Mouse (Mus musculus) liver, embryonic 15.5 days (tissue): ENCODE measurements at regions not wholly inside any gene's neighbourhood (a gene's known extent, or its start where the extent isn't known, plus 50 kb on each side); places are given as distances from the start of the nearest gene placed in this dataset.
A peak's percentile ranks its signal among the peaks of the same experiment; 100 is the strongest.
"Not testable (repeated sequence)": the region's sequence is repeated elsewhere in the genome, so short reads cannot be mapped to it uniquely, and the experiment has no call there.

ENCODE experiments used
- ATAC-seq: fragments of 200-750 bp; cut with Nextera tagmentation; 2 replicates; pipeline ENCODE4 v1.8.0; 2017; ENCODE audit warnings: moderate number of reproducible peaks, mild to moderate bottlenecking, moderate library complexity; ENCODE audit not compliant: insufficient read depth
- H3K27ac ChIP-seq: fragments of 300-500 bp; sonication (generic); replicated peaks from 2 replicates; pipeline ENCODE4 v1.5.1; 2015; ENCODE audit warnings: mild to moderate bottlenecking, inconsistent platforms
- H3K27me3 ChIP-seq: fragments of 300-500 bp; sonication (generic); 2 replicates; pipeline ENCODE4 v1.6.1; 2015; ENCODE audit warnings: mild to moderate bottlenecking, inconsistent platforms
- H3K36me3 ChIP-seq: fragments of 300-500 bp; sonication (generic); replicated peaks from 2 replicates; pipeline ENCODE4 v1.6.1; 2015; ENCODE audit warnings: moderate library complexity, mild to moderate bottlenecking, inconsistent platforms
- H3K4me1 ChIP-seq: fragments of 300-500 bp; sonication (generic); replicated peaks from 2 replicates; pipeline ENCODE4 v1.6.1; 2015; ENCODE audit warnings: inconsistent platforms
- H3K4me2 ChIP-seq: fragments of 300-500 bp; sonication (generic); 2 replicates; pipeline ENCODE4 v1.6.1; 2015; ENCODE audit warnings: moderate library complexity, mild to moderate bottlenecking, inconsistent platforms
- H3K4me3 ChIP-seq: fragments of 300-500 bp; sonication (generic); replicated peaks from 2 replicates; pipeline ENCODE4 v1.5.1; 2015; ENCODE audit warnings: mild to moderate bottlenecking, inconsistent platforms
- H3K9ac ChIP-seq: fragments of 300-500 bp; sonication (generic); 2 replicates; pipeline ENCODE4 v1.6.1; 2015; ENCODE audit warnings: moderate library complexity, mild to moderate bottlenecking, inconsistent platforms
- H3K9me3 ChIP-seq: fragments of 300-500 bp; sonication (generic); replicated peaks from 2 replicates; pipeline ENCODE4 v1.6.1; 2016; ENCODE audit warnings: inconsistent platforms
- WGBS: fragments of 180-500 bp; shearing (Covaris S2); methylation state at CpG from one replicate; pipeline ENCODE4 v1.1.7; 2015; ENCODE audit warnings: mixed read lengths; ENCODE audit not compliant: insufficient replicate concordance; 5-methylcytosine and 5-hydroxymethylcytosine counted together

DNA sequence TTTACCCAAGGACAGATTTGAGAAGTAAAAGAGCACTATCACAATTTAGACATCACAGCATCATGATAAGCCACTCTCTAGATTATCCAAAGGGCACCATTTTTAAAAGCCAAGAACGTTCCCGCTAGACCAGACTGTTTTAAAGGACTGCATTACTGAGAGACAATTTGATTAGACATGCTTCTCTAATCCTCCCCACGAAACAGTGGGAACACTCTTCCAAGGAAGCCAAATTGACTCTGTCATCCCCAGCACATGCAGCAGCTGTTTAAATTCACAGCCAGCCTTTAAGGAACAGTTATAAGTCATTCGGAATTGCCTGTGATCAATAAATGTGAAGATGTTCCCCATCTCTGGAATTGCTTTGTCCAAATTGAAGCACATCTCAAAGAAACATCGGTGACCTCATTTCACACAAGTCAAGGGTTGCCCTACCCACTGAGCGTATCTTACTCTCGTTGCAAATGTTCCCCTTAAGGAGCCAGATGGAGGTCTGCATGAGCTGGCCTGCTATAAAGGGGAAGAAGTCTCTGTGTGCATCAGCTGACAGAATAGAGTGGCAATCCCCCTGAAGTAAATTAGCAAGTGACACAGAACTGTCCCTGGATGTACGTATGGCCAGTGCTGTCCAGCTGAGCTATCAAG is 393.2 kb downstream of the Pid1 start:
- Histone ChIP-seq H3K27me3 (no peaks in the 10 kb centered on the region), H3K4me2 (no peak overlapping the region), H3K36me3 (no peaks in the 10 kb centered on the region), H3K9ac (no peak overlapping the region), H3K27ac (no peak overlapping the region), H3K9me3 (no peaks in the 10 kb centered on the region), H3K4me1 (no peaks in the 10 kb centered on the region), H3K4me3 (no peak overlapping the region)
- 60% methylated on average over 8 of the region's 8 CpGs for WGBS
- ATAC-seq, result no peak

DNA sequence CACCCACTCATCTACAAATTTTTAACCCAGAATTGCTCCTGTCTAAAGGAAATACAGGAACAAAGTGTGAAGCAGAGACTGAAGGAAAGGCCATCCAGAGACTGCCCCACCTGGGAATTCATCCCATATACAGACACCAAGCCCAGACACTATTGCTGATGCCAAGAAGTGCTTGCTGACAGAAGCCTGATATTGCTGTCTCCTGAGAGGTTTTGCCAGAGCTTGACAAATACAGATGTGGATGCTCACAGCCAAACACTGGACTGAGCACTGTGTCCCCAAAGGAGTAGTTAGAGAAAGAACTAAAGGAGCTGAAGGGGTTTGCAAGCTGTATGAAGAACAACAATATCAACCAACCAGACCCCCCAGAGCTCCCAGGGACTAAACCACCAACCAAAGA is 399.3 kb downstream of the Pid1 start:
- H3K9me3 ChIP-seq, H3K36me3 ChIP-seq, H3K4me2 ChIP-seq, H3K27ac ChIP-seq, H3K4me1 ChIP-seq, H3K4me3 ChIP-seq, ATAC-seq, H3K9ac ChIP-seq, H3K27me3 ChIP-seq: not testable (repeated sequence)

DNA sequence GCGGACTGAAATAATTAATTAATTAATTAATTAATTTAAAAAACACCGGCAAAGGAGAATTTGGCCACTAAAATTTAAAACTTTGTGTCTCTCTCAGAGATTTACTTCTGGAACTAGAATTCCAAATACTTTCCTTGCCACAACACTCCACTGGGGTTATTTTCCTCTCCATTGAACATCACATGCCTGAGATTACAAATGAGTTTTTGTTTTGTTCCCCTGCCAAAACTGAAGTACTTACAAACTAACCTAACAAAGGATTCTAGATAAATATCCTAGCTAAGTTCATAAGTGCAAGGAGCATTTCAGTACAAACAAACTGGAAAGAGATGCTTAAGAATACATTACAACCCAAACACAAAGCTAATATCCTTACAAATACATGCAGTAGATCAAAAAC is 402.2 kb downstream of the Pid1 start:
- no peak for ATAC-seq
- WGBS, result 78% methylated on average over 2 of the region's 2 CpGs

DNA sequence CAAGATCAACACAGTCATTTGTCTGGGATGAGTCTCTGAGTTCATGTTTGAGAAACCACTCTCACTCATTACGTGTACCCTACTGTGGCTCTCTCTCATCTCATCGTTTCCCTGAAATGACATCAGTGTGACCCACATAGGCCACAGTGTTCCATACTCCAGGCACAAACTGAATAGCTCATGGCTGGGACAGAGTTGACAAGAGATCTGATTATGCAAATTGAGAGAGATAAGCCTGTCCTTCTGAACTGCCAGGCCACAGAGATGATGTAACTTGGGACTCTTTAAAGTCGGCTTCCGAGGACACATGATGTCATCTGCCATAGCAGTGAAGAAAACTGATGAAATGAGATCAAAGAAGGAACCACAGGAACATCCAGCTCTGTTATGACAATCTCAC is 404.2 kb downstream of the Pid1 start:
- H3K4me1 ChIP-seq, result no peaks in the 10 kb centered on the region
- no peak overlapping the region for H3K4me3 ChIP-seq
- WGBS, result 59% methylated on average over 4 of the region's 4 CpGs
- H3K27me3 ChIP-seq, result no peaks in the 10 kb centered on the region
- H3K9ac ChIP-seq, result no peak overlapping the region
- no peaks in the 10 kb centered on the region for H3K36me3 ChIP-seq
- H3K9me3 ChIP-seq, result no peaks in the 10 kb centered on the region
- H3K27ac ChIP-seq, result no peak overlapping the region
- no peak overlapping the region for H3K4me2 ChIP-seq
- ATAC-seq, result no peak

More for the DNA sequence above, 402.2 kb downstream of the Pid1 start:
- no peaks in the 10 kb centered on the region for H3K4me1 ChIP-seq
- no peak overlapping the region for H3K27ac ChIP-seq
- no peak overlapping the region for H3K4me3 ChIP-seq
- H3K4me2 ChIP-seq, result no peak overlapping the region
- H3K9ac ChIP-seq, result no peak overlapping the region
- H3K27me3 ChIP-seq, result no peaks in the 10 kb centered on the region
- no peaks in the 10 kb centered on the region for H3K36me3 ChIP-seq
- no peaks in the 10 kb centered on the region for H3K9me3 ChIP-seq

DNA sequence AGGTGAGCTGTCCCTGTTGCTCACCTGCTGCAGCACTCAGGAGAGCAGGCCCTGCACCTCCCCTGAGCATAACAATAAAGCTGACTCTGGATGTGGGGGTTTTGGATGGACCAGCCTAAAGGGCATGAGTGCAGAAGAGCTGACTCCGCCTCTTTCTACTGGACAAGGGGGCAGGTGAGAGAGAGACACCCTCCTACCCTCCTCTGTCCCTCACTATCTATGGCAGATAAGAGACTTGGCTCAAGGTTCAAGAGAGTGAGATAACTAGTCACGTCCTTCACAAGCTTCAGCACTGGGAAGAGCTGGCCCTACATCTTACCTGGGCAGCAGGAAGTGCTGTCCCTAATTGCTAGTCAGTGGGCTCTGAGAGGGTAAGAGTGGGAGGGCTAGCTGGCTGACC is 441.1 kb downstream of the Pid1 start:
- H3K4me1 ChIP-seq, result no peaks in the 10 kb centered on the region
- no peaks in the 10 kb centered on the region for H3K36me3 ChIP-seq
- no peak overlapping the region for H3K4me3 ChIP-seq
- H3K27me3 ChIP-seq, result no peaks in the 10 kb centered on the region
- H3K9ac ChIP-seq, result no peak overlapping the region
- H3K9me3 ChIP-seq, result no peaks in the 10 kb centered on the region
- ATAC-seq, result no peak
- H3K27ac ChIP-seq, result no peak overlapping the region
- H3K4me2 ChIP-seq, result no peak overlapping the region
- 52% methylated on average over 2 of the region's 2 CpGs for WGBS

DNA sequence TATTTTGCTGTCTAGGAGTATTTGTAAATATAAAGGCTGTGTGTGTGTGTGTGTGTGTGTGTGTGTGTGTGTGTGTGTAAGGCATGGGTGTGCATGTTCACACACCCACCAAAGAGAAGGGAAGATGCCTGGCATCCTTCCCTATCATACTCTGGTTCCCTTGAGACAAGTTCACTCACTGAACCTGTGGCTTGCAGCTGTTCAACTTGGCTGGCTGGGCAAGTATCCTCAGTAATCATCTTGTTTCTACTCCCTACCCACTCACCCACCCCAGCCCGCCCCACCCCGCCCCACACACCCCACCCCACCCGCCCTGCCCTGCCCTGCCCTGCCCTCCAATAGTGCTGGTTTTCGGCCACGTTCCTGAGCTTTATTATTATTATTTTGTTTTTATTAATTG is 448.5 kb downstream of the Pid1 start:
- no peak for ATAC-seq
- Histone ChIP-seq H3K9me3 (no peaks in the 10 kb centered on the region), H3K4me1 (no peaks in the 10 kb centered on the region), H3K4me2 (no peak overlapping the region), H3K36me3 (no peaks in the 10 kb centered on the region), H3K27ac (no peak overlapping the region), H3K27me3 (no peaks in the 10 kb centered on the region), H3K4me3 (no peak overlapping the region), H3K9ac (no peak overlapping the region)
- WGBS, result 44% methylated on average over 5 of the region's 5 CpGs

DNA sequence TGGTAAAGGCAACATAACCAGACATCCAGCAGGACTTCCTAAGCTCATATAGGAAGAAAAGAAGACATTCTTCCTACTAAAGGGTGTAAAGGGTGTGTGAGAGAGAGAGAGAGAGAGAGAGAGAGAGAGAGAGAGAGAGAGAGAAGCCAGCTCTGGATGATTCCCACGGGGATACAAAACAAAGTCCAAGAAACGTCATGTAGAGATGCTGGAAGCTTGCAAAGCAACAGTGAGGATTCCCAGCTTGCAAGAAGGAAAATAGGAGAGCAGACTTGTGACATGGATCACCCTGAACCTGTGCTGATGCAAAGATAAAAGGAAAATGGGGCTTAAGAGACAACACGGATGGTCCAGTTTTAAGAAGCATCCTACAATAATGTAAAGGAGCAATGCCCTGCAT is 456.6 kb downstream of the Pid1 start:
- ATAC-seq, result no peak
- H3K4me1 ChIP-seq, result no peaks in the 10 kb centered on the region
- H3K4me2 ChIP-seq, result no peak overlapping the region
- 37% methylated on average over 3 of the region's 3 CpGs for WGBS
- no peaks in the 10 kb centered on the region for H3K27me3 ChIP-seq
- H3K27ac ChIP-seq, result no peak overlapping the region
- no peak overlapping the region for H3K4me3 ChIP-seq
- H3K36me3 ChIP-seq, result no peaks in the 10 kb centered on the region
- no peaks in the 10 kb centered on the region for H3K9me3 ChIP-seq
- H3K9ac ChIP-seq, result no peak overlapping the region

DNA sequence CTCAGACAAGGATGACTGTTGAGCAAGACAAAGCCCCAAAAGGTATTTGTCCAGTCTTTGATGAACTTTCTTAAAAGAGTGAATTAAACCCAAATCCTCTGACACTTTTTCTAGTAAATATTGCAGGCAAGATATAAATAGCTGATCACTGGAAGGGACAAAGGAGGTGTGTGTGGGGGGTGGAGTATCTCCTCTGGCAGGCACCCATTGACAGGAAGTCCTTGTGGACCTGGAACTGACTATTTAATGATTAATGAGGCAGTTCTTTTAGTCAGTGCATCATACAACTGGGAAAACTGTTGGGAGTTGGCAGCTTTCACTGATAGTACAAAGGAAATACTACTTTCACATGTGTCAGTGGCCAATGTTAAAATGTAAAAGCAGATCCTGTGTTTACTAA is 457.1 kb downstream of the Pid1 start:
- ATAC-seq, result peak; percentile 34; the same call in 1 of the 2 replicates

DNA sequence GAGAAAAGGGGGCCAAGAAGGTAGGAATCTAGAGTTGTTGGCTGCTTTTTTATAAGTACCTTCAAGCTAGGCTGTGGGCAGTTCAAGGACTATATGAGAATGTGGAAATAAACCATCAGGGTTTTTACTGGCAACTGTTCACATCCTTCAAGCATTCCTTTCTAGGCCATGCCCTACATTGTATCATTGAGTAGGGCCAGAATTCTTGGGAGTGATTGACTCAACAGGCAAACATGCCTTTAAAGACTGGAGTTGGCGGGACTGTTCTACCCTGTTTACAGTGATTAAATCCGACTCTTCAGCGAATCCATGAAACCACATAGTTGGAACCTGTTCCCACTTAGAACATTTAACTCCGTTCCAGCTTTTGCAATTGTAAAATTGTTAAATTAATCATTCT is 463.8 kb downstream of the Pid1 start:
- no peak overlapping the region for H3K9ac ChIP-seq
- H3K36me3 ChIP-seq, result no peaks in the 10 kb centered on the region
- no peaks in the 10 kb centered on the region for H3K27me3 ChIP-seq
- H3K27ac ChIP-seq, result no peak overlapping the region
- no peaks in the 10 kb centered on the region for H3K9me3 ChIP-seq
- H3K4me3 ChIP-seq, result no peak overlapping the region
- WGBS, result 64% methylated on average over 4 of the region's 4 CpGs
- H3K4me1 ChIP-seq, result no peaks in the 10 kb centered on the region
- ATAC-seq, result no peak
- H3K4me2 ChIP-seq, result no peak overlapping the region

More for the DNA sequence above, 457.1 kb downstream of the Pid1 start:
- Histone ChIP-seq H3K9me3 (no peaks in the 10 kb centered on the region), H3K27ac (no peak overlapping the region), H3K36me3 (no peaks in the 10 kb centered on the region), H3K27me3 (no peaks in the 10 kb centered on the region), H3K4me2 (no peak overlapping the region), H3K4me1 (no peaks in the 10 kb centered on the region), H3K9ac (no peak overlapping the region), H3K4me3 (no peak overlapping the region)

DNA sequence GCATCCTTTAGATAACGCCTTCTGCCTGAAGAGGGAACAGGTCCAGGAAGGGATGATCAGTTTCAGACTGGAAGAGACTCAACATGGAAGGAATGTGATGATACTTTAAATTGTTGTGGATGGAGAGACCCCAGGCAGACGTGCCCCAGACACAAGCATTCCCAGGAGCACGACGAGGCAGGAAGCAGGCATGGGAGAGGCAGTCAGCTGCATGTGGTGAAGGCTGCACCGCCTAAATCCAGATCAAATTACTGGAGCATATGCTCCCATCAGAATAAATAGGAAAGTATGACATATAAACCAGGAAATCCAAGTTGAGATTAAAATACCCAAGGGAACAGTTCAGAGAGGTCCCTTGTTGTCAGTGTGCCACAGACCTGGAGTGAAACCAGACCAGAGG is 467.3 kb downstream of the Pid1 start:
- H3K27me3 ChIP-seq, result no peaks in the 10 kb centered on the region
- WGBS, result 34% methylated on average over 5 of the region's 5 CpGs
- H3K4me1 ChIP-seq, result no peaks in the 10 kb centered on the region
- no peak overlapping the region for H3K27ac ChIP-seq
- ATAC-seq, result no peak
- no peak overlapping the region for H3K4me3 ChIP-seq
- no peak overlapping the region for H3K4me2 ChIP-seq
- H3K9me3 ChIP-seq, result no peaks in the 10 kb centered on the region
- no peaks in the 10 kb centered on the region for H3K36me3 ChIP-seq
- no peak overlapping the region for H3K9ac ChIP-seq

DNA sequence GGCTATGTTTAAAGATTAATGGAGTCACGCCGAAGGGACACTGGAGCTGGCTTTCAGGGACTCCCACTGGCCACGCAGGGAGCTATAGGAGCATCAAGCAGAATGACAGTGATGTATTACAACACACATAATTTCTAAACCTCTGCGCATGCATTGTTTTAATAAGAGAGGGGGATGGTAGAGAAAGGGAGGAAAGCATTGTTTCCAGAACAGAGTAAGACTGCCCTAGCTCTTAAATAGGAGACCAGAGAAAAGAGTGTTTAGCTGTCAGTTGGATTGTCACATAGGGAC is 471.1 kb upstream of the Sphkap start:
- H3K9me3 ChIP-seq, result no peaks in the 10 kb centered on the region

DNA sequence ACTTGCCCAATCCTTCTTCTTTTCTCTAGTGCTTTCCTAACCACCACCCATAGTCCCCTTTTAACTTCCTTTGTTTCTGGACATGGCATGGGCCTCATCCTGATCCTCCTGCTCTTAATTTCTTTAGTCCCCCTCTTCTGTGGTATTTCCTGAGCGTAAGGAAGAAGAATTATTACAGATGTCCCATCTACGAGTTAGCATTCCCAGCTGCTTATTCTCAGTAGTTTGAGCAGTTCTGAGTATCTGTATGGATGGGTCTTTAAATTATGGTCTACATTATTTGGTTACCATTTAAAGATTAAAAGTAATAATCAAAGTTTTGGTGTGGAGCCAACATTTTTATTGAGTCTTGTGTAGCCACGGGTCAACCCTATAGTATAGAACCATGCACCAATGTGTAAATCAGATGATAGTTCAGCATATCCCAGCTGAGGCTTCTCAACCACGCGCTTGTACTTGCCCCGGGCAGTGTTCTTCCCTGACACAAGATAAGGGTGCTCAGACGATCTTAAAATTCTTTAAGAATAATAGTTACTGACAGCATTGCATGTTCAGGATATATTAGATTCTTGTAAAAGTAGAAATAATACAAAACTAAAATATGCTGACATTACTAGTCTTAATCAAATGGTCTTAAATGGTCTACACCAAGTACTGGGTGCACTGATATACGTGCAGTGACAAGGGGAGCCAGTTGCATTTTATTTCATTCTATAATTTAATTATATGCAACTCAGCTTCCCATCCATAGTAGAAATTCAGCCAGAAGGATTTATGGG is 470.5 kb upstream of the Sphkap start:
- Histone ChIP-seq H3K4me2 (no peak overlapping the region), H3K27ac (no peak overlapping the region), H3K4me3 (no peak overlapping the region), H3K4me1 (no peaks in the 10 kb centered on the region), H3K27me3 (no peaks in the 10 kb centered on the region), H3K36me3 (no peaks in the 10 kb centered on the region), H3K9me3 (no peaks in the 10 kb centered on the region), H3K9ac (no peak overlapping the region)
- WGBS, result 62% methylated on average over 8 of the region's 8 CpGs
- no peak for ATAC-seq

More for the DNA sequence above, 471.1 kb upstream of the Sphkap start:
- Histone ChIP-seq H3K4me1 (no peaks in the 10 kb centered on the region), H3K27me3 (no peaks in the 10 kb centered on the region), H3K27ac (no peak overlapping the region), H3K36me3 (no peaks in the 10 kb centered on the region), H3K4me3 (no peak overlapping the region), H3K9ac (no peak overlapping the region), H3K4me2 (no peak overlapping the region)
- 63% methylated on average over 4 of the region's 4 CpGs for WGBS
- ATAC-seq, result no peak
